Mouse (Mus musculus) left cerebral cortex, adult 2 months (tissue): ENCODE measurements around the gene Eif5b. TPM values are rescaled to one million over a fixed set of nuclear protein-coding genes. Genes with fewer than 3 reads are reported as not detected.
"Not testable (repeated sequence)": the region's sequence is repeated elsewhere in the genome, so short reads cannot be mapped to it uniquely, and the experiment has no call there.

ENCODE experiments used
- DNase-seq, 2 experiments: peaks; one replicate each; pipeline ENCODE4 v3.0.0; 2021 to 2022; ENCODE audit warnings: low spot score in 2 of 2, mixed read lengths in 1 of 2; ENCODE audit errors: extremely low spot score in 1 of 2
- H3K27ac ChIP-seq: fragments of 200-600 bp; 2 replicates; pipeline ENCODE4 v1.8.1; 2022
- H3K4me3 ChIP-seq: fragments of 200-600 bp; 2 replicates; pipeline ENCODE4 v1.8.1; 2022
- CTCF ChIP-seq: fragments of 200-600 bp; IDR thresholded peaks from 2 replicates; pipeline ENCODE4 v1.8.1; 2022; ENCODE audit warnings: antibody characterized with exemption, mild to moderate bottlenecking, moderate library complexity
- intact Hi-C: fragments of 180-260 bp; cut with DNase I; formaldehyde crosslinking; loops from one replicate; pipeline ENCODE4 v1.15.1; 2025
- total RNA-seq, 2 experiments: library from RNA; stranded (reverse); gene quantifications; 2 replicates each; pipeline ENCODE4 v1.2.3; 2021

Eif5b gene
- total RNA-seq, 2 experiments from 2014 or later: 37.6 to 46.2 TPM

GRCm38 (mm10) chr1:38011647-38012046, 13.8 kb downstream of the Eif5b start:
- intact Hi-C loops: no loop called here

GRCm38 (mm10) chr1:38012104-38012503, 14.3 kb downstream of the Eif5b start:
- no peak overlapping the region for H3K27ac ChIP-seq
- no peak for TF ChIP-seq CTCF
- intact Hi-C loops: no loop called here
- H3K4me3 ChIP-seq: no peak overlapping the region
- no peak for DNase-seq

More at GRCm38 (mm10) chr1:38011647-38012046, 13.8 kb downstream of the Eif5b start:
- H3K4me3 ChIP-seq: no peak overlapping the region
- no peak for DNase-seq
- no peak for TF ChIP-seq CTCF
- H3K27ac ChIP-seq: no peak overlapping the region

GRCm38 (mm10) chr1:38012509-38012908, 14.7 kb downstream of the Eif5b start:
- Histone ChIP-seq H3K27ac (no peak overlapping the region), H3K4me3 (no peak overlapping the region)
- no peak for TF ChIP-seq CTCF
- no peak for DNase-seq
- intact Hi-C loops: no loop called here

GRCm38 (mm10) chr1:38014551-38015203, 16.9 kb downstream of the Eif5b start:
- H3K27ac ChIP-seq: no peak overlapping the region
- H3K4me3 ChIP-seq: no peak overlapping the region
- TF ChIP-seq CTCF: no peak
- intact Hi-C loops: no loop called here
- DNase-seq: no peak

- no peak for TF ChIP-seq CTCF
- no peak overlapping the region for H3K27ac ChIP-seq
- intact Hi-C loops: no loop called here
- DNase-seq: no peak
- H3K4me3 ChIP-seq: no peak overlapping the region
Observed at GRCm38 (mm10) chr1:38027301-38027700, 29.5 kb downstream of the Eif5b start.

- Histone ChIP-seq H3K4me3 (no peak overlapping the region), H3K27ac (no peak overlapping the region)
- no peak for TF ChIP-seq CTCF
- no peak for DNase-seq
- intact Hi-C loops: no loop called here
Observed at GRCm38 (mm10) chr1:38031391-38031790, 33.6 kb downstream of the Eif5b start.

GRCm38 (mm10) chr1:38035521-38035920, 37.7 kb downstream of the Eif5b start:
- TF ChIP-seq CTCF: no peak
- no peak overlapping the region for H3K4me3 ChIP-seq
- no peak for DNase-seq
- intact Hi-C loops: no loop called here
- no peak overlapping the region for H3K27ac ChIP-seq

GRCm38 (mm10) chr1:38037375-38037774, 39.6 kb downstream of the Eif5b start:
- H3K27ac ChIP-seq: no peak overlapping the region
- no peak for DNase-seq
- no peak overlapping the region for H3K4me3 ChIP-seq
- TF ChIP-seq CTCF: no peak
- intact Hi-C loops: no loop called here

- no peak for TF ChIP-seq CTCF
- Histone ChIP-seq H3K27ac (no peak overlapping the region), H3K4me3 (no peak overlapping the region)
- DNase-seq: no peak
- intact Hi-C loops: no loop called here
Observed at GRCm38 (mm10) chr1:38038898-38039297, 41.1 kb downstream of the Eif5b start.

- no peak overlapping the region for H3K4me3 ChIP-seq
- no peak overlapping the region for H3K27ac ChIP-seq
- intact Hi-C loops: no loop called here
- TF ChIP-seq CTCF: no peak
- DNase-seq: no peak
Observed at GRCm38 (mm10) chr1:38048121-38048520, 50.3 kb downstream of the Eif5b start.

- no peak overlapping the region for H3K27ac ChIP-seq
- TF ChIP-seq CTCF: no peak
- H3K4me3 ChIP-seq: no peak overlapping the region
- intact Hi-C loops: no loop called here
- DNase-seq: no peak
Observed at GRCm38 (mm10) chr1:38049562-38049961, 51.8 kb downstream of the Eif5b start.

- no peak for DNase-seq
- Histone ChIP-seq H3K4me3 (no peak overlapping the region), H3K27ac (no peak overlapping the region)
- no peak for TF ChIP-seq CTCF
- intact Hi-C loops: no loop called here
Observed at GRCm38 (mm10) chr1:38055176-38055575, 57.4 kb downstream of the Eif5b start.

- no peak overlapping the region for H3K27ac ChIP-seq
- intact Hi-C loops: no loop called here
- no peak overlapping the region for H3K4me3 ChIP-seq
- TF ChIP-seq CTCF: no peak
- DNase-seq: no peak
Observed at GRCm38 (mm10) chr1:38058417-38058816, 60.6 kb downstream of the Eif5b start.

GRCm38 (mm10) chr1:38062156-38062555, 64.3 kb downstream of the Eif5b start:
- H3K27ac ChIP-seq, H3K4me3 ChIP-seq, intact Hi-C loops, DNase-seq: not testable (repeated sequence)
